Mouse (Mus musculus) bone marrow, adult 2 months (tissue): Measurements from ENCODE around the gene Psme2.

Experiments
- CTCF ChIP-seq: fragments of 200-500 bp; IDR thresholded peaks from 2 replicates; pipeline ENCODE4 v1.5.1; 2011; ENCODE audit warnings: low read length, control low read depth; ENCODE audit not compliant: control insufficient read depth, insufficient read depth
- POLR2A ChIP-seq: fragments of 200-500 bp; IDR thresholded peaks from 2 replicates; pipeline ENCODE4 v1.6.1; 2011; ENCODE audit warnings: low read depth, mild to moderate bottlenecking, control low read depth, low read length, borderline replicate concordance; ENCODE audit not compliant: control insufficient read depth

GRCm38 (mm10) chr14:55563249-55563648 lies 27.7 kb downstream of the Psme2 start:
- no peak for TF ChIP-seq CTCF
- no peak for TF ChIP-seq POLR2A
